Mouse (Mus musculus) kidney, postnatal 25 days (tissue): ENCODE results near the gene Ift122.

ENCODE experiments used
- DNase-seq, 2 experiments: peaks; one replicate each; pipeline ENCODE4 v3.0.0; 2021; ENCODE audit warnings: mixed read lengths in 2 of 2

The Ift122 gene

GRCm38 (mm10) chr6:115927292-115928242, 74.3 kb downstream of the Ift122 start:
- DNase-seq, result no peak

- DNase-seq, result no peak
Measured at GRCm38 (mm10) chr6:115930018-115930417, 76.7 kb downstream of the Ift122 start.

- DNase-seq, result no peak
Measured at GRCm38 (mm10) chr6:115931639-115932038, 78.4 kb downstream of the Ift122 start, which contains the start of gene Rho. Gene Rho, plus strand, starts transcription at chr6:115931748.

- no peak for DNase-seq
Measured at GRCm38 (mm10) chr6:115932391-115932790, 79.1 kb downstream of the Ift122 start.

- DNase-seq, result no peak
Measured at GRCm38 (mm10) chr6:115935544-115935943, 82.3 kb downstream of the Ift122 start.

GRCm38 (mm10) chr6:115938011-115938410, 84.7 kb downstream of the Ift122 start:
- DNase-seq, result no peak

- DNase-seq, result no peak
Measured at GRCm38 (mm10) chr6:115938798-115939197, 85.5 kb downstream of the Ift122 start.

- DNase-seq, result peak; percentile 49 to 74
Measured at GRCm38 (mm10) chr6:115940603-115941002, 87.3 kb downstream of the Ift122 start.

- DNase-seq, result no peak
Measured at GRCm38 (mm10) chr6:115941128-115941527, 87.9 kb downstream of the Ift122 start.

GRCm38 (mm10) chr6:115943498-115944427, 90.5 kb downstream of the Ift122 start:
- no peak for DNase-seq

- DNase-seq, result no peak
Measured at GRCm38 (mm10) chr6:115944638-115945037, 91.4 kb downstream of the Ift122 start, which contains the start of gene H1foo. Gene H1foo, plus strand, starts transcription at chr6:115944938.

- DNase-seq, result no peak
Measured at GRCm38 (mm10) chr6:115945633-115946032, 92.4 kb downstream of the Ift122 start.

- no peak for DNase-seq
Measured at GRCm38 (mm10) chr6:115946389-115946788, 93.1 kb downstream of the Ift122 start.

GRCm38 (mm10) chr6:115954506-115955074, 101.3 kb downstream of the Ift122 start:
- DNase-seq, result no peak

GRCm38 (mm10) chr6:115955169-115955568, 101.9 kb downstream of the Ift122 start:
- DNase-seq, result no peak

- DNase-seq, result no peak
Measured at GRCm38 (mm10) chr6:115955664-115956063, 102.4 kb downstream of the Ift122 start.

- no peak for DNase-seq
Measured at GRCm38 (mm10) chr6:115956418-115956921, 103.2 kb downstream of the Ift122 start.

GRCm38 (mm10) chr6:115956922-115957601, 103.8 kb downstream of the Ift122 start:
- DNase-seq, result peak; percentile 68 to 84

GRCm38 (mm10) chr6:115957681-115958080, 104.4 kb downstream of the Ift122 start:
- DNase-seq, result peak in 1 of 2 experiments; percentile 35

- DNase-seq, result no peak
Measured at GRCm38 (mm10) chr6:115958445-115958844, 105.2 kb downstream of the Ift122 start.

- peak; percentile 88 to 91 for DNase-seq
Measured at GRCm38 (mm10) chr6:115959151-115959691, 106.0 kb downstream of the Ift122 start.

- no peak for DNase-seq
Measured at GRCm38 (mm10) chr6:115960322-115960721, 107.1 kb downstream of the Ift122 start.
